Mouse (Mus musculus) adrenal gland, postnatal 10 days (tissue): ENCODE measurements around the gene Hoxd3. TPM values are rescaled to one million over a fixed set of nuclear protein-coding genes. Genes with fewer than 3 reads are reported as not detected.

ENCODE experiments used
- DNase-seq: peaks from one replicate; pipeline ENCODE4 v3.0.0; 2021; ENCODE audit warnings: mixed read lengths
- microRNA-seq: library from miRNA; unstranded; fragments of <30 nt; microRNA quantifications from one replicate; pipeline ENCODE4 v1.2.0, GENCODE M21; 2021
- total RNA-seq, 2 experiments: library from RNA; stranded (reverse); gene quantifications; 2 replicates each; pipeline ENCODE4 v1.2.3; 2021

Hoxd3 gene
- total RNA-seq, 2 experiments from 2014 or later, result 0.33 to 0.42 TPM

DNA sequence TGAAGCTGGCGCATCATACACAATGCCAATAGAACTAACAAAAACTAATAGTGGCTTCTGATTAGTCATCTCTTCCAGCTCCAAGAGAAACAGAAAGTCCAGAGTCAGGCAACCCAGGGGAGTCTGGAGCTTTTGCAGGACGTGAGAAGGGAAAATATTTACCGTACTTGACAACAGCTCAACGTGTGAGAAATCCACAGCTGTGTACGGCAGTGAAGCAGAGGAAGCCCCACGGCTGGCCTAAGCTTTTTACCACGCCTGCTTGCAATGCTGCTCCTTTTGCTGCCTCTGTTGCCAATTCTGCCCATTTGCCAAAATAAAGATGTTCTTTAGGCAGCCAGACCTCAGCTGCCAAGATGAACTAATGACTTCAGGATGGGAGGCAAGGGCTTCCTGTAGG is 83.8 kb downstream of the Hoxd3 start:
- DNase-seq, result no peak

Small RNA genes lying within 50 kb of the gene (microRNA-seq; reads per million reads assigned to microRNA genes)
- gene Gm44463, result not detected
- 14,400 reads per million, percentile 95 among the genes with 10 or more reads in this experiment for gene Mir10b

Other genes starting within 250 kb of the Hoxd3 start
- 10 to 100 TPM; 12.2 to 21.7 TPM for gene Lnpk, start 132.5 kb upstream of the Hoxd3 start, total RNA-seq
- gene Evx2, start 52.4 kb upstream of the Hoxd3 start, total RNA-seq, result not detected
- gene Hoxd13, start 43.6 kb upstream of the Hoxd3 start, total RNA-seq, result not detected
- not detected for gene Hoxd12, start 36.9 kb upstream of the Hoxd3 start, total RNA-seq
- not detected for gene Hoxd11, start 32.4 kb upstream of the Hoxd3 start, total RNA-seq
- under 1 TPM; 0.15 to 0.27 TPM for gene Hoxd10, start 20.0 kb upstream of the Hoxd3 start, total RNA-seq
- 1 to 10 TPM; 4.6 TPM for gene Hoxd9, start 14.2 kb upstream of the Hoxd3 start, total RNA-seq
- gene Hoxd8, start 7.3 kb upstream of the Hoxd3 start, total RNA-seq, result 10 to 100 TPM; 25.0 to 26.2 TPM
- 10 to 100 TPM in 1 of 2 experiments, 1 to 10 TPM in 1; 7.0 to 18.8 TPM for gene Hoxd4, start within 50 bp of the Hoxd3 start, total RNA-seq
- 1 to 10 TPM in 1 of 2 experiments, under 1 TPM in 1; 0.69 to 1.7 TPM for gene Gm28230, start 14.8 kb downstream of the Hoxd3 start, total RNA-seq
- not detected for gene Hoxd1, start 51.1 kb downstream of the Hoxd3 start, total RNA-seq
- 100 to 1,000 TPM; 107 to 135 TPM for gene Mtx2, start 113.9 kb downstream of the Hoxd3 start, total RNA-seq